Mouse (Mus musculus) midbrain, embryonic 11.5 days (tissue): ENCODE measurements around the gene Gm4969. TPM values are rescaled to one million over a fixed set of nuclear protein-coding genes. Genes with fewer than 3 reads are reported as not detected.

ENCODE experiments used
- ATAC-seq: fragments of 200-750 bp; cut with Nextera tagmentation; 2 replicates; pipeline ENCODE4 v1.8.0; 2017; ENCODE audit warnings: moderate TSS enrichment, moderate library complexity; ENCODE audit not compliant: low FRiP score
- DNase-seq: peaks from one replicate; pipeline ENCODE4 v3.0.0; 2015; ENCODE audit warnings: low spot score; ENCODE audit errors: missing footprints
- H3K27ac ChIP-seq: fragments of 300-500 bp; sonication (generic); 2 replicates; pipeline ENCODE4 v1.5.1; 2014; ENCODE audit warnings: low read depth, low read length
- H3K27me3 ChIP-seq: fragments of 300-500 bp; sonication (generic); 2 replicates; pipeline ENCODE4 v1.6.1; 2014; ENCODE audit warnings: mild to moderate bottlenecking, low read length, moderate library complexity, mixed read lengths; ENCODE audit not compliant: control insufficient read depth, insufficient read depth
- H3K36me3 ChIP-seq: fragments of 300-500 bp; sonication (generic); 2 replicates; pipeline ENCODE4 v1.6.1; 2014; ENCODE audit warnings: mild to moderate bottlenecking, low read length, moderate library complexity, mixed read lengths; ENCODE audit not compliant: control insufficient read depth, insufficient read depth
- H3K4me1 ChIP-seq: fragments of 300-500 bp; sonication (generic); 2 replicates; pipeline ENCODE4 v1.6.1; 2014; ENCODE audit warnings: low read length; ENCODE audit not compliant: control insufficient read depth, insufficient read depth
- H3K4me2 ChIP-seq: fragments of 300-500 bp; sonication (generic); 2 replicates; pipeline ENCODE4 v1.6.1; 2014; ENCODE audit warnings: mild to moderate bottlenecking, moderate library complexity
- H3K4me3 ChIP-seq: fragments of 300-500 bp; sonication (generic); 2 replicates; pipeline ENCODE4 v1.5.1; 2014; ENCODE audit warnings: low read depth, low read length
- H3K9ac ChIP-seq: fragments of 300-500 bp; sonication (generic); 2 replicates; pipeline ENCODE4 v1.6.1; 2014; ENCODE audit warnings: low read length
- H3K9me3 ChIP-seq: fragments of 300-500 bp; sonication (generic); 2 replicates; pipeline ENCODE4 v1.6.1; 2016; ENCODE audit warnings: low read length; ENCODE audit not compliant: control insufficient read depth
- WGBS: fragments of 180-500 bp; shearing (Covaris S2); extraction: QIAGEN DNeasy Blood & Tissue Kit; methylation state at CpG from one replicate; pipeline ENCODE4 v1.1.7; 2014; 5-methylcytosine and 5-hydroxymethylcytosine counted together
- polyA plus RNA-seq: library from polyadenylated mRNA; unstranded; fragments of >200 nt; fragmentation: Nextera tagmentation; extraction: Ambion mirVana; gene quantifications from 2 replicates; pipeline ENCODE4 v1.2.1, GENCODE M21; 2014

The Gm4969 gene
- polyA plus RNA-seq, 1 experiment from 2014 or later: 0.46 TPM

GRCm38 (mm10) chr7:19093537-19094385 lies 24.4 kb downstream of the Gm4969 start:
- peaks cover 39% of the 10 kb centered on the region for H3K4me1 ChIP-seq
- peak overlapping the region; percentile 90 for H3K27ac ChIP-seq
- no peaks in the 10 kb centered on the region for H3K9me3 ChIP-seq
- peak overlapping the region; percentile 95 for H3K4me2 ChIP-seq
- WGBS: under 1% methylated on average over 45 of the region's 45 CpGs
- H3K4me3 ChIP-seq: peak overlapping the region; percentile 73
- peaks cover 14% of the 10 kb centered on the region; the same call in 1 of the 2 replicates for H3K27me3 ChIP-seq
- DNase-seq: peak; percentile 100
- H3K36me3 ChIP-seq: peaks cover 7% of the 10 kb centered on the region
- peak overlapping the region; percentile 89 for H3K9ac ChIP-seq
- ATAC-seq: peak; percentile 85

DNA sequence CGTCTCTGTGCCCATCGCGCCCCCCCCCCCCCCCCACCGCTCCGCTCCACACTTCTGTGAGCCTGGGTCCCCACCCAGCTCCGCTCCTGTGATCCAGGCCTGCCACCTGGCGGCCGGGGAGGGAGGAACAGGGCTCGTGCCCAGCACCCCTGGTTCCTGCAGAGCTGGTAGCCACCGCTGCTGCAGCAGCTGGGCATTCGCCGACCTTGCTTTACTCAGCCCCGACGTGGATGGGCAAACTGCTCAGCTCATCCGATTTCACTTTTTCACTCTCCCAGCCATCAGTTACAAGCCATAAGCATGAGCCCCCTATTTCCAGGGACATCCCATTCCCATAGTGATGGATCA lies 25.0 kb downstream of the Gm4969 start:
- 1% methylated on average over 11 of the region's 15 CpGs for WGBS
- DNase-seq (peak; percentile 99), ATAC-seq (peak; percentile 39)
- no peaks in the 10 kb centered on the region for H3K9me3 ChIP-seq
- peaks cover 7% of the 10 kb centered on the region for H3K36me3 ChIP-seq
- peak overlapping the region; percentile 48 for H3K9ac ChIP-seq
- H3K4me1 ChIP-seq: peaks cover 39% of the 10 kb centered on the region
- peak overlapping the region; percentile 95 for H3K4me2 ChIP-seq
- H3K4me3 ChIP-seq: peak overlapping the region; percentile 73
- H3K27ac ChIP-seq: peak overlapping the region; percentile 71
- peaks cover 14% of the 10 kb centered on the region; the same call in 1 of the 2 replicates for H3K27me3 ChIP-seq

DNA sequence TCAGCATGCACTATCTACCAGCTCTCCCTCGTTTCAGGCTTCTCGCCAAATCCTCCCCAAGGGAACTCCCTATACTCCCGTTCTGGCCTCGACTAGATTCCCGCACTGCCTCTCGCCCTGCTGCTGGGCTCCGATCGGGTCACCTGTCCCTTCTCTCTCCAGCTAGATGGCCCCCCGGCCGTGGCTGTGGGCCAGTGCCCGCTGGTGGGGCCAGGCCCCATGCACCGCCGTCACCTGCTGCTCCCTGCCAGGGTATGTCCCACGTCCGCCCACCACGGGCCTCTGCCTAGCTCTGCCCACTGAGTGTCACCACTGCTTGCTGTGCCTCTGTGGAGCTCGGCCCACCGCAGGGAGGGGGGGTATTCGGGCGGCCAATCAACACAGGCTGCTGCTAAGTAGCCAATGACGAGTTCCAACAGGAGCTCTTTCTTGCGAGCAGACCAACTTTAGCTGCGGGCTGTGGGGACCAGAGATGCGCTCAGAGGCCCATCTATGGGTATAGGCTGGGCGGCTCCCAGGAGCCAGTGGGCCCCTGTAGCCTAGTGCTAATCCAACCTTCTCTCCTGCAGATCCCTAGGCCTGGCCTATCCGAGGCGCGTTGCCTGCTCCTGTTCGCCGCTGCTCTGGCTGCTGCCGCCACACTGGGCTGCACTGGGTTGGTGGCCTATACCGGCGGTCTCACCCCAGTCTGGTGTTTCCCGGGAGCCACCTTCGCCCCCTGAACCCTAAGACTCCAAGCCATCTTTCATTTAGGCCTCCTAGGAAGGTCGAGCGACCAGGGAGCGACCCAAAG lies 25.6 kb downstream of the Gm4969 start:
- peaks cover 39% of the 10 kb centered on the region for H3K4me1 ChIP-seq
- H3K36me3 ChIP-seq: peaks cover 7% of the 10 kb centered on the region
- ATAC-seq (peak; percentile 58), DNase-seq (peak; percentile 94)
- no peaks in the 10 kb centered on the region for H3K9me3 ChIP-seq
- H3K27ac ChIP-seq: peak overlapping the region; percentile 71
- H3K4me3 ChIP-seq: peak overlapping the region; percentile 73
- H3K4me2 ChIP-seq: peak overlapping the region; percentile 95
- peak overlapping the region; percentile 48 for H3K9ac ChIP-seq
- 2% methylated on average over 38 of the region's 38 CpGs for WGBS
- H3K27me3 ChIP-seq: peaks cover 14% of the 10 kb centered on the region; the same call in 1 of the 2 replicates

DNA sequence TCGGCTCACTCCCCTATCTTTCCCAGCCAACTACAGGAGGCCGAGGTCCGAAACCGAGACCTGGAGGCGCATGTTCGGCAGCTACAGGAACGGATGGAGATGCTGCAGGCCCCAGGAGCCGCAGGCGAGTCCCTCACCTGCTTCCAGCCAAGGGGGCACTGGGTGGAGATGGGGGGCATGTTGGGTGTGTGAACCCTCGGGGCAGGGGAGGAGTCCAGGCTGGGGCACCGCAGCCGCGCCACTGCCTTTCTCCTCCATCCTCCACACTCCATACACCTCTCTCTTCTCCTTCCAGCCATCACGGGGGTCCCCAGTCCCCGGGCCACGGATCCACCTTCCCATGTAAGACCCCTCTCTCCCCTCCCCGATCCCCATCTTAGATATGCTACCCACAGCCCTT lies 26.3 kb downstream of the Gm4969 start:
- peak overlapping the region; percentile 45; the same call in 1 of the 2 replicates for H3K9ac ChIP-seq
- H3K27ac ChIP-seq: no peak overlapping the region
- peaks cover 7% of the 10 kb centered on the region; the same call in 1 of the 2 replicates for H3K36me3 ChIP-seq
- H3K4me1 ChIP-seq: peaks cover 35% of the 10 kb centered on the region
- WGBS: 25% methylated on average over 17 of the region's 17 CpGs
- ATAC-seq (no peak), DNase-seq (peak; percentile 89)
- no peak overlapping the region; the same call in 1 of the 2 replicates for H3K4me3 ChIP-seq
- peaks cover 14% of the 10 kb centered on the region; the same call in 1 of the 2 replicates for H3K27me3 ChIP-seq
- peak overlapping the region; percentile 95 for H3K4me2 ChIP-seq
- H3K9me3 ChIP-seq: no peaks in the 10 kb centered on the region

- Histone ChIP-seq H3K27me3 (peaks cover 14% of the 10 kb centered on the region; the same call in 1 of the 2 replicates), H3K27ac (no peak overlapping the region), H3K4me2 (no peak overlapping the region), H3K9ac (no peak overlapping the region), H3K4me3 (no peak overlapping the region), H3K9me3 (no peaks in the 10 kb centered on the region), H3K4me1 (peaks cover 30% of the 10 kb centered on the region), H3K36me3 (peaks cover 7% of the 10 kb centered on the region; the same call in 1 of the 2 replicates)
- ATAC-seq: no peak
- DNase-seq: peak; percentile 95
- WGBS: 34% methylated on average over 10 of the region's 10 CpGs
Observed at GRCm38 (mm10) chr7:19088813-19089212, 29.4 kb downstream of the Gm4969 start.

GRCm38 (mm10) chr7:19086760-19087159 lies 31.4 kb downstream of the Gm4969 start:
- no peak overlapping the region for H3K27ac ChIP-seq
- peaks cover 13% of the 10 kb centered on the region for H3K4me1 ChIP-seq
- 49% methylated on average over 18 of the region's 18 CpGs for WGBS
- no peak overlapping the region for H3K4me2 ChIP-seq
- H3K9me3 ChIP-seq: no peaks in the 10 kb centered on the region
- H3K27me3 ChIP-seq: peaks cover 12% of the 10 kb centered on the region; the same call in 1 of the 2 replicates
- peaks cover 11% of the 10 kb centered on the region for H3K36me3 ChIP-seq
- ATAC-seq (no peak), DNase-seq (no peak)
- no peak overlapping the region for H3K9ac ChIP-seq
- no peak overlapping the region for H3K4me3 ChIP-seq

DNA sequence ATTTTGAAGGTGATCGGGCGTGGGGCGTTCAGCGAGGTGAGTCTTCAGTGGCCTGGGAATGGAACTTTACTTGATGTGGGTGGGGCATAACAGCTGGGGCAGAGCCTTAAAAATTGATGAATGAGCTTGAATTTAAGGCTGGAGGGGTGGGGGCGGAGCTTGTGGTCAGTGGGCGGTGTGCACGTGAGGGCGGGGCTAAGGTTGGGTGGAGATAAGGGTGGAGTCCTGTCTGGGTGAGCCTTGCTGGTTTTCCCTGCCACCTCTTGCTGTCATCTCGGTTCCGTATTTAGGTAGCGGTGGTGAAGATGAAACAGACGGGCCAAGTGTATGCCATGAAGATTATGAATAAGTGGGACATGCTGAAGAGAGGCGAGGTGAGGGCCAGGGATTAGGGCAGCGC lies 32.1 kb downstream of the Gm4969 start:
- Histone ChIP-seq H3K4me3 (no peak overlapping the region), H3K27ac (no peak overlapping the region), H3K9ac (no peak overlapping the region), H3K4me1 (peaks cover 9% of the 10 kb centered on the region), H3K27me3 (peaks cover 5% of the 10 kb centered on the region; the same call in 1 of the 2 replicates), H3K4me2 (no peak overlapping the region), H3K36me3 (peaks cover 14% of the 10 kb centered on the region), H3K9me3 (no peaks in the 10 kb centered on the region)
- DNase-seq (peak; percentile 89), ATAC-seq (peak; percentile 15; the same call in 1 of the 2 replicates)
- WGBS: 9% methylated on average over 14 of the region's 14 CpGs

DNA sequence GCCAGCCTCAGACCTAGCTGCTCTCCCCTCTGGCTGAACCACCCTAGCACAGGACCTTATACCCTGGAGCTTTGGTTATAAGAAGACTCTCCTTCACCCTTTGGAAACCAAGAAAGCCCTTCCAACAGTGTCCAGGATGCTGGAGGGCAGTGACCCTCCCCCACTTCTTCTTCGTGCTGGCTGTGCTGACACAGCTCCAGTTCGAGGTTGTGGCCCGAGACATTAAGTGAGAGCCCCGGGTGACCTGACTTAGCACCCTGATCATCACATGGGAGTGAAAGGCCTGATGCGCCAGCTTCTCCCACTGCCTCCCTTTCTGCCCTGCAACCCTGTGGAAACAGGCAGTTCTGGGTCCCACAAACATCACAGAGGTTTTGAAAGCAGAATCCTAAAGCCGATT lies 32.7 kb downstream of the Gm4969 start:
- WGBS: 10% methylated on average over 6 of the region's 6 CpGs
- ATAC-seq (no peak), DNase-seq (peak; percentile 88)
- Histone ChIP-seq H3K9me3 (no peaks in the 10 kb centered on the region), H3K27ac (no peak overlapping the region), H3K36me3 (peaks cover 18% of the 10 kb centered on the region), H3K9ac (no peak overlapping the region), H3K4me3 (no peak overlapping the region), H3K4me2 (no peak overlapping the region), H3K4me1 (peaks cover 9% of the 10 kb centered on the region), H3K27me3 (peaks cover under 1% of the 10 kb centered on the region; the same call in 1 of the 2 replicates)
